ENCODE assay signal across 8 mouse cellular contexts in the genomic region with DNA sequence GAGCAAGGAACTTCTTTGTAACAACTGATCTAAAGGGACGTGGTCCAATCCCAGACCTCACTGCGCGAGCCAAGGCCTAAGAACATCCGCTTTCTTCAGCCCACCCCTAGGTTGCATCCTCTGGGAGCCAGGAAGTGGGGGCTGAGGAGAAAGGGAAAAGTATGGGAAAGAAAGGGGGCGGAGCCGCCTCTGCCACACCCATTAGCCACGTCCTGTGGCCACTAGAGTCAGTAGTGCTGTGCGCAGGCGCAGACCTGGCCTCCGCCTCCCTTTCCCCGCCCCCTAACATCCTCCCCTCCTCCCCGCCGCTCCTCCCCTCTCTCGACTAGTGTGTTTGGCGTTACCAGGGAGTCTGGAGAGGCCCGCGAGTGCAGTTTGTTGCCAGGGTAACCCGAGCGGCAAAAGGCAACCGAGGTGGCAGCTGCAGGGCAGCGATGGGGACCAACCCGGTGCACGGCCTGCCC. TPM values are rescaled to one million over a fixed set of nuclear protein-coding genes. Genes with fewer than 3 reads are reported as not detected.
DNase-seq lines count a peak whose midpoint lies in the region; ATAC-seq lines count a peak whose summit lies in the region.

A gene (plus strand): TSS at position 327 of the 464 bp plus-strand sequence.

- H3K4me3 ChIP-seq in intestine, embryonic 15.5 days (replicated peaks): peak within 1 kb of the TSS; percentile 54

- H3K36me3 ChIP-seq in intestine, embryonic 15.5 days: no peaks in the 10 kb centered on the region

- intact Hi-C loops in left cerebral cortex, postnatal 14 days (cut with DNase I): no loop called here

- H3K4me2 ChIP-seq in intestine, embryonic 15.5 days (replicated peaks): peak within 1 kb of the TSS; percentile 82

- H3K9ac ChIP-seq in intestine, embryonic 15.5 days: peak within 1 kb of the TSS; percentile 48

- no peaks in the 10 kb centered on the region for H3K9me3 ChIP-seq in intestine, embryonic 15.5 days

- H3K27ac ChIP-seq in intestine, embryonic 15.5 days: peak within 1 kb of the TSS; percentile 56; the same call in 1 of the 2 replicates

- DNase-seq in adrenal gland, postnatal 10 days: peak; percentile 95
- peak; percentile 98 for DNase-seq in embryo, embryonic 9.5 days (ENCODE audit: extremely low spot score)
- peak; percentile 94 to 95 for DNase-seq in gastrocnemius, postnatal 4 days (ENCODE audit: low spot score in 2 of 2)
- peak; percentile 94 to 96 for DNase-seq in left cerebral cortex, postnatal 14 days (ENCODE audit: low spot score in 2 of 2)
- peak; percentile 91 for DNase-seq in right cerebral cortex, postnatal 25 days
- DNase-seq in urinary bladder, postnatal 36 days (ENCODE audit: low spot score in 2 of 2): peak; percentile 85 to 91

- ATAC-seq in intestine, embryonic 15.5 days: peak; percentile 98
- peak; percentile 98 for ATAC-seq in megakaryocyte-erythroid progenitor cell, adult 5-6 weeks (replicated peaks; ENCODE audit: low FRiP score, low TSS enrichment, poor library complexity, severe bottlenecking)

- no peaks in the 10 kb centered on the region for H3K27me3 ChIP-seq in intestine, embryonic 15.5 days (replicated peaks)

- 2% methylated on average over 23 of the region's 23 CpGs for WGBS in intestine, embryonic 15.5 days

- H3K4me1 ChIP-seq in intestine, embryonic 15.5 days (replicated peaks): no peaks in the 10 kb centered on the region

RNA-seq across cellular contexts. Expression of the gene that starts here (rescaled TPM):
- 1 to 10 TPM; 1.5 to 3.2 TPM for total RNA-seq in adrenal gland, postnatal 10 days (2021)
- 1 to 10 TPM; 2.9 to 5.0 TPM for total RNA-seq in gastrocnemius, postnatal 4 days (2021)
- polyA plus RNA-seq in intestine, embryonic 15.5 days (2015; fragmentation: Nextera tagmentation; extraction: Ambion mirVana): 1.4 and 2.2 TPM in 2 replicates
- 1 to 10 TPM; 1.4 to 1.8 TPM for total RNA-seq in left cerebral cortex, postnatal 14 days (2021)
- not detected in 2 replicates for total RNA-seq in megakaryocyte-erythroid progenitor cell, adult 5-6 weeks (2014; fragmentation: Nextera tagmentation)
- total RNA-seq in megakaryocyte-erythroid progenitor cell, adult 5-6 weeks (2017): not detected in 2 replicates

Comparison
In these comparisons a context has a peak if more than half of its experiments do, and no peak if none do; other contexts are left out.
1. Peak in every context shown above with its lines: DNase-seq, ATAC-seq, H3K4me3 ChIP-seq and H3K27ac ChIP-seq.
2. Peak in ATAC-seq in megakaryocyte-erythroid progenitor cell, adult 5-6 weeks; RNA of the gene not detected or under 1 TPM.